Mouse (Mus musculus) liver, embryonic 12.5 days (tissue): Measurements from ENCODE around the gene Irf2. TPM values are rescaled to one million over a fixed set of nuclear protein-coding genes. Genes with fewer than 3 reads are reported as not detected.

ENCODE experiments used
- ATAC-seq: fragments of 200-750 bp; cut with Nextera tagmentation; 2 replicates; pipeline ENCODE4 v1.8.0; 2017; ENCODE audit warnings: moderate number of reproducible peaks, mild to moderate bottlenecking, moderate library complexity
- H3K27ac ChIP-seq: fragments of 300-500 bp; sonication (generic); 2 replicates; pipeline ENCODE4 v1.5.1; 2016; ENCODE audit warnings: mild to moderate bottlenecking
- H3K27me3 ChIP-seq: fragments of 300-500 bp; sonication (generic); replicated peaks from 2 replicates; pipeline ENCODE4 v1.6.1; 2016; ENCODE audit warnings: mild to moderate bottlenecking, moderate library complexity
- H3K36me3 ChIP-seq: fragments of 300-500 bp; sonication (generic); 2 replicates; pipeline ENCODE4 v1.6.1; 2016; ENCODE audit warnings: mild to moderate bottlenecking, moderate library complexity
- H3K4me1 ChIP-seq: fragments of 300-500 bp; sonication (generic); 2 replicates; pipeline ENCODE4 v1.6.1; 2016
- H3K4me2 ChIP-seq: fragments of 300-500 bp; sonication (generic); 2 replicates; pipeline ENCODE4 v1.6.1; 2016; ENCODE audit warnings: mild to moderate bottlenecking, moderate library complexity
- H3K4me3 ChIP-seq: fragments of 300-500 bp; sonication (generic); 2 replicates; pipeline ENCODE4 v1.5.1; 2016; ENCODE audit warnings: mild to moderate bottlenecking, moderate library complexity
- H3K9ac ChIP-seq: fragments of 300-500 bp; sonication (generic); 2 replicates; pipeline ENCODE4 v1.6.1; 2016; ENCODE audit warnings: mild to moderate bottlenecking, moderate library complexity
- H3K9me3 ChIP-seq: fragments of 300-500 bp; sonication (generic); replicated peaks from 2 replicates; pipeline ENCODE4 v1.6.1; 2016; ENCODE audit warnings: mild to moderate bottlenecking, moderate library complexity
- WGBS: fragments of 180-500 bp; shearing (Covaris S2); methylation state at CpG from one replicate; pipeline ENCODE4 v1.1.7; 2016; ENCODE audit not compliant: insufficient replicate concordance; 5-methylcytosine and 5-hydroxymethylcytosine counted together
- polyA plus RNA-seq: library from polyadenylated mRNA; unstranded; fragments of >200 nt; fragmentation: Nextera tagmentation; extraction: Ambion mirVana; gene quantifications from 2 replicates; pipeline ENCODE4 v1.2.1, GENCODE M21; 2016

The Irf2 gene
- polyA plus RNA-seq, 1 experiment from 2014 or later = 14.8 TPM

- no peaks in the 10 kb centered on the region for H3K27me3 ChIP-seq
- WGBS = 48% methylated on average over 4 of the region's 4 CpGs
- H3K4me2 ChIP-seq = no peak overlapping the region
- no peak overlapping the region for H3K27ac ChIP-seq
- H3K36me3 ChIP-seq = no peaks in the 10 kb centered on the region
- no peak for ATAC-seq
- no peak overlapping the region for H3K9ac ChIP-seq
- H3K4me3 ChIP-seq = no peak overlapping the region
- no peaks in the 10 kb centered on the region for H3K9me3 ChIP-seq
- H3K4me1 ChIP-seq = peaks cover 28% of the 10 kb centered on the region
Observed at GRCm38 (mm10) chr8:46747311-46747980, 7.9 kb downstream of the Irf2 start.

- no peaks in the 10 kb centered on the region for H3K9me3 ChIP-seq
- H3K9ac ChIP-seq = no peak overlapping the region
- no peak overlapping the region for H3K4me3 ChIP-seq
- H3K27ac ChIP-seq = no peak overlapping the region
- 80% methylated on average over 5 of the region's 5 CpGs for WGBS
- H3K4me2 ChIP-seq = no peak overlapping the region
- H3K36me3 ChIP-seq = no peaks in the 10 kb centered on the region
- H3K4me1 ChIP-seq = peaks cover 27% of the 10 kb centered on the region
- no peak for ATAC-seq
- no peaks in the 10 kb centered on the region for H3K27me3 ChIP-seq
Observed at GRCm38 (mm10) chr8:46750000-46750399, 10.5 kb downstream of the Irf2 start.

GRCm38 (mm10) chr8:46750566-46750965 lies 11.0 kb downstream of the Irf2 start:
- no peak for ATAC-seq
- H3K9ac ChIP-seq = no peak overlapping the region
- H3K4me3 ChIP-seq = no peak overlapping the region
- H3K27me3 ChIP-seq = no peaks in the 10 kb centered on the region
- 81% methylated on average over 8 of the region's 8 CpGs for WGBS
- no peaks in the 10 kb centered on the region for H3K36me3 ChIP-seq
- H3K9me3 ChIP-seq = no peaks in the 10 kb centered on the region
- no peak overlapping the region for H3K4me2 ChIP-seq
- H3K4me1 ChIP-seq = peaks cover 28% of the 10 kb centered on the region
- no peak overlapping the region for H3K27ac ChIP-seq

- WGBS = 77% methylated on average over 4 of the region's 4 CpGs
- Histone ChIP-seq H3K4me1 (peaks cover 33% of the 10 kb centered on the region), H3K27me3 (no peaks in the 10 kb centered on the region), H3K36me3 (no peaks in the 10 kb centered on the region), H3K9me3 (no peaks in the 10 kb centered on the region), H3K9ac (no peak overlapping the region), H3K27ac (no peak overlapping the region), H3K4me2 (no peak overlapping the region), H3K4me3 (no peak overlapping the region)
- ATAC-seq = no peak
Observed at GRCm38 (mm10) chr8:46751151-46751550, 11.6 kb downstream of the Irf2 start.

GRCm38 (mm10) chr8:46752986-46753385 lies 13.5 kb downstream of the Irf2 start:
- Histone ChIP-seq H3K9ac (no peak overlapping the region), H3K27me3 (no peaks in the 10 kb centered on the region), H3K27ac (no peak overlapping the region), H3K4me2 (no peak overlapping the region), H3K9me3 (no peaks in the 10 kb centered on the region), H3K36me3 (peaks cover 8% of the 10 kb centered on the region; the same call in 1 of the 2 replicates), H3K4me3 (no peak overlapping the region), H3K4me1 (peaks cover 31% of the 10 kb centered on the region)
- no peak for ATAC-seq
- WGBS = 76% methylated on average over 12 of the region's 12 CpGs

- Histone ChIP-seq H3K9ac (no peak overlapping the region), H3K4me2 (no peak overlapping the region), H3K27me3 (no peaks in the 10 kb centered on the region), H3K4me1 (peaks cover 44% of the 10 kb centered on the region), H3K9me3 (no peaks in the 10 kb centered on the region), H3K4me3 (no peak overlapping the region), H3K27ac (no peak overlapping the region), H3K36me3 (peaks cover 15% of the 10 kb centered on the region; the same call in 1 of the 2 replicates)
- no peak for ATAC-seq
- 84% methylated on average over 5 of the region's 5 CpGs for WGBS
Observed at GRCm38 (mm10) chr8:46754355-46754754, 14.8 kb downstream of the Irf2 start.

GRCm38 (mm10) chr8:46755731-46756333 lies 16.3 kb downstream of the Irf2 start:
- Histone ChIP-seq H3K36me3 (peaks cover 24% of the 10 kb centered on the region), H3K9ac (no peak overlapping the region), H3K4me3 (no peak overlapping the region), H3K4me1 (peaks cover 59% of the 10 kb centered on the region), H3K27ac (no peak overlapping the region), H3K27me3 (no peaks in the 10 kb centered on the region), H3K4me2 (no peak overlapping the region), H3K9me3 (no peaks in the 10 kb centered on the region)
- ATAC-seq = no peak
- WGBS = 75% methylated on average over 5 of the region's 5 CpGs

GRCm38 (mm10) chr8:46757613-46758012 lies 18.1 kb downstream of the Irf2 start:
- WGBS = 78% methylated on average over 9 of the region's 9 CpGs
- Histone ChIP-seq H3K9ac (no peak overlapping the region), H3K4me2 (no peak overlapping the region), H3K4me1 (peaks cover 67% of the 10 kb centered on the region), H3K27me3 (no peaks in the 10 kb centered on the region), H3K27ac (0 out of 2 replicates have a peak overlapping the region, but pooled peaks have one; percentile 11), H3K4me3 (no peak overlapping the region), H3K9me3 (no peaks in the 10 kb centered on the region), H3K36me3 (peaks cover 24% of the 10 kb centered on the region)
- no peak for ATAC-seq

- Histone ChIP-seq H3K9me3 (no peaks in the 10 kb centered on the region), H3K4me1 (peaks cover 70% of the 10 kb centered on the region), H3K4me2 (peak overlapping the region; percentile 55), H3K9ac (no peak overlapping the region), H3K36me3 (peaks cover 24% of the 10 kb centered on the region), H3K27ac (no peak overlapping the region), H3K27me3 (no peaks in the 10 kb centered on the region), H3K4me3 (no peak overlapping the region)
- 86% methylated on average over 7 of the region's 7 CpGs for WGBS
- ATAC-seq = no peak
Observed at GRCm38 (mm10) chr8:46758131-46758530, 18.6 kb downstream of the Irf2 start.

GRCm38 (mm10) chr8:46758676-46759075 lies 19.1 kb downstream of the Irf2 start:
- Histone ChIP-seq H3K27ac (peak overlapping the region; percentile 39), H3K4me3 (no peak overlapping the region), H3K4me1 (peaks cover 72% of the 10 kb centered on the region), H3K27me3 (no peaks in the 10 kb centered on the region), H3K36me3 (peaks cover 24% of the 10 kb centered on the region), H3K4me2 (peak overlapping the region; percentile 55), H3K9me3 (no peaks in the 10 kb centered on the region), H3K9ac (no peak overlapping the region)
- WGBS = 15% methylated on average over 2 of the region's 2 CpGs
- peak; percentile 84 for ATAC-seq

GRCm38 (mm10) chr8:46759562-46759961 lies 20.0 kb downstream of the Irf2 start:
- Histone ChIP-seq H3K4me1 (peaks cover 74% of the 10 kb centered on the region), H3K27ac (peak overlapping the region; percentile 39; the same call in 1 of the 2 replicates), H3K9me3 (no peaks in the 10 kb centered on the region), H3K36me3 (peaks cover 24% of the 10 kb centered on the region), H3K4me2 (no peak overlapping the region), H3K9ac (no peak overlapping the region), H3K27me3 (no peaks in the 10 kb centered on the region), H3K4me3 (no peak overlapping the region)
- no peak for ATAC-seq
- WGBS = 84% methylated on average over 7 of the region's 7 CpGs

- Histone ChIP-seq H3K9me3 (no peaks in the 10 kb centered on the region), H3K27me3 (no peaks in the 10 kb centered on the region), H3K27ac (no peak overlapping the region), H3K4me2 (no peak overlapping the region), H3K36me3 (peaks cover 24% of the 10 kb centered on the region), H3K4me3 (no peak overlapping the region), H3K4me1 (peaks cover 80% of the 10 kb centered on the region), H3K9ac (no peak overlapping the region)
- ATAC-seq = no peak
- whole genome bisulfite sequencing = 63% methylated on average over 7 of the region's 7 CpGs
Observed at GRCm38 (mm10) chr8:46760701-46761100, 21.2 kb downstream of the Irf2 start.
